Mouse (Mus musculus) heart, embryonic 15.5 days (tissue): ENCODE results near the gene A430078G23Rik. TPM values are rescaled to one million over a fixed set of nuclear protein-coding genes. Genes with fewer than 3 reads are reported as not detected.

ENCODE experiments used
- ATAC-seq: fragments of 200-750 bp; cut with Nextera tagmentation; replicated peaks from 2 replicates; pipeline ENCODE4 v1.8.0; 2017; ENCODE audit warnings: low read depth, moderate TSS enrichment; ENCODE audit not compliant: insufficient number of reproducible peaks, insufficient read depth, low FRiP score
- H3K27ac ChIP-seq: fragments of 300-500 bp; sonication (generic); 2 replicates; pipeline ENCODE4 v1.5.1; 2015; ENCODE audit warnings: mild to moderate bottlenecking, inconsistent platforms
- H3K27me3 ChIP-seq: fragments of 300-500 bp; sonication (generic); 2 replicates; pipeline ENCODE4 v1.6.1; 2015; ENCODE audit warnings: inconsistent platforms
- H3K36me3 ChIP-seq: fragments of 300-500 bp; sonication (generic); 2 replicates; pipeline ENCODE4 v1.6.1; 2015; ENCODE audit warnings: mild to moderate bottlenecking, inconsistent platforms
- H3K4me1 ChIP-seq: fragments of 300-500 bp; sonication (generic); replicated peaks from 2 replicates; pipeline ENCODE4 v1.6.1; 2015; ENCODE audit warnings: inconsistent platforms
- H3K4me2 ChIP-seq: fragments of 300-500 bp; sonication (generic); 2 replicates; pipeline ENCODE4 v1.6.1; 2015; ENCODE audit warnings: inconsistent platforms, mild to moderate bottlenecking, moderate library complexity
- H3K4me3 ChIP-seq: fragments of 300-500 bp; sonication (generic); 2 replicates; pipeline ENCODE4 v1.5.1; 2015; ENCODE audit warnings: mild to moderate bottlenecking, inconsistent platforms
- H3K9ac ChIP-seq: fragments of 300-500 bp; sonication (generic); 2 replicates; pipeline ENCODE4 v1.6.1; 2015; ENCODE audit warnings: mild to moderate bottlenecking, inconsistent platforms
- H3K9me3 ChIP-seq: fragments of 300-500 bp; sonication (generic); replicated peaks from 2 replicates; pipeline ENCODE4 v1.6.1; 2016; ENCODE audit warnings: inconsistent platforms
- WGBS: fragments of 180-500 bp; shearing (Covaris S2); methylation state at CpG from one replicate; pipeline ENCODE4 v1.1.7; 2015; ENCODE audit warnings: mixed read lengths; 5-methylcytosine and 5-hydroxymethylcytosine counted together
- polyA plus RNA-seq: library from polyadenylated mRNA; unstranded; fragments of >200 nt; fragmentation: Nextera tagmentation; extraction: Ambion mirVana; gene quantifications from 2 replicates; pipeline ENCODE4 v1.2.1, GENCODE M21; 2015

A430078G23Rik gene
- polyA plus RNA-seq, 1 experiment from 2014 or later, result 0.10 TPM

DNA sequence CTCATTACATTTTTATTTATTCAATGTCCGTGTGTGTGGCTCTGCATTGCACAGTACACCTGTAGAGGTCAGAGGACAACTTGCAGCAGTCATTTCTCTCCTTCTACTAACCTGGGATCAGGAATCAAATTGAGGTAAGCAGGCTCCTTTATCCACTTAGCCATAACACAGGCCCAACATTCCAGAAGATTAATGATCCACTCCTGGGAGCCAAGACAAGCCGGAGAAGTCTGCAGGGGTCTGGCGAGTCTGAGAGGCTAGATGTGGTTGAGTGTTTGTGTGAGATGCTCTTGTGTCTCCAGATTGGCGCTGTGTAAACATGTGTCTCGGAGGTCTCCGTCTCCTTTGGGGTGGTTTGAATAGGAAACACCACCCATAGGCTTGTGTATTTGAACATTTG, 2.5 kb upstream of the A430078G23Rik start:
- H3K36me3 ChIP-seq, result no peaks in the 10 kb centered on the region
- H3K27me3 ChIP-seq, result no peaks in the 10 kb centered on the region
- no peak overlapping the region for H3K4me3 ChIP-seq
- H3K27ac ChIP-seq, result no peak overlapping the region
- no peak for ATAC-seq
- H3K4me1 ChIP-seq, result no peaks in the 10 kb centered on the region
- H3K4me2 ChIP-seq, result no peak overlapping the region
- no peak overlapping the region for H3K9ac ChIP-seq
- 62% methylated on average over 6 of the region's 6 CpGs for WGBS
- H3K9me3 ChIP-seq, result no peaks in the 10 kb centered on the region

DNA sequence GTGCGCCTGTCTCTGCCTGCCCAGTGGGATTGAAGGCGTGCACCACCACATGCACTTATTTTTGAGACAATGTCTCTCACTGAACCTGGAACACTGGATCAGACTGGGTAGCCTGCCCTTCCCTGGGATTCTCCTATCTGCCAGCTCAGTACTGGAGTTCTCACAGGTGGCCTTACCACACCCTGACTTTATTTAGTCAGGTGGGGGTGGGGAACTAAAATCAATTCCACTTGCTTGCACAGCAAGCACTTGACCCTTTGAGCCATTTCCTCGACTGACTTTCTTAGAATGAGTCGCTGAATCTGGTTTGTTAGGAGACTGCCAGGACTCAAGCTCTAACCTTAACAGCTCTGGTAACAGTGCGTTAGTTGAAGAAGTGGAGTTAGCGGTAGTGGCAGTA, 500 bp upstream of the A430078G23Rik start:
- Histone ChIP-seq H3K9ac (no peak overlapping the region), H3K27ac (no peak overlapping the region), H3K4me1 (no peaks in the 10 kb centered on the region), H3K4me3 (no peak overlapping the region), H3K9me3 (no peaks in the 10 kb centered on the region), H3K4me2 (no peak overlapping the region), H3K36me3 (no peaks in the 10 kb centered on the region), H3K27me3 (no peaks in the 10 kb centered on the region)
- ATAC-seq, result no peak
- WGBS, result 68% methylated on average over 6 of the region's 6 CpGs

DNA sequence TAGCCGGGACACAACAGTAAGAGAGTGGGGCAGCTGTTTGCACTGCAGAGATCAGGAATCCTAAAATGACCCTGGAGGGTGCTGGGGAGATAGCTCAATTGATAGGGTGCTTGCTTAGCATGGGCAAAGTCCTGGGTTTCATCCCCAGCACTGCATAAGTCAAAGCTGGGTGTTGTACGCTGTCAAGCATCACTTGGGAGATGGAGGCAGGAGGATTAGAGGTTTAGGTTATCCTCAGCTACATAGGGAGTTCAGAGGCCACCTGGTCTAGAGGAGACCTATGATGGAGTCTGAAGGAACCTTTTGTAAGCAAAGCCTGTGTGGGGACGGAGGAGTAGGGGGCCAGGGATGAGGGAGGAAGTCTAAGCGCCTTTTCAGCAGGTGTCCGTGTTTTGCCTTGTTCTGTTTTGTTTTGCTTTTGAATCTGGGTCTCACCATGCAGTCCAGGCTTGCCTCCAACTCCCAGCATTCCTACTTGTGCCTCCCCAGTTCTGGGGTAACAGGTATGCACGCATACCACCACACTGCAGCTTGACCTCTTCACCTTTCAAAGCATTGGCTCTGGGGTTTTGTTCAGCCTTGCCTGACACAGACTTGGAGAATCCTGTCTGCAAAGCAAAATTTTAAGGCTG, 712 bp downstream of the A430078G23Rik start:
- H3K4me2 ChIP-seq, result peak overlapping the region; percentile 13; the same call in 1 of the 2 replicates
- no peak overlapping the region for H3K27ac ChIP-seq
- whole genome bisulfite sequencing, result 64% methylated on average over 6 of the region's 6 CpGs

DNA sequence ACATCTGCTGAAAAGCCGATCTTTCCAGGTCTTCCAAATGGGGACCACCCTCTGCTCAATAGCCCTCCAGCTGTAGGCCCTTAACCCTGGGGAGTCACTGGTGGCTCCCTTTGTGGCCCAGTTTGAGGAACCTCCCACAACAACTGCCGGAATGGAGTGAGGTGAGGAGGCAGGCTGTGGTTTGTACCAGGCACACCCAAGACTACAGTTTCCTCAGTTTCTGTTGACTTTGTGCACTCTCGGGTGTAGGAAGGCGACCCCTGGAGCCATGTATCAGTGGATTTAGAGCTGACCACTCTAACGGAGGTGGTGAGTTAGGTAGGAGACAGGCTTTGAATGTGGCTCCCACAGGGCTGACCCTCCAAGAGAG, 1.2 kb downstream of the A430078G23Rik start:
- 0 out of 2 replicates have a peak, but pooled peaks have one; percentile 27 for ATAC-seq
- Histone ChIP-seq H3K4me3 (peak overlapping the region; percentile 10; the same call in 1 of the 2 replicates), H3K27ac (no peak overlapping the region), H3K27me3 (no peaks in the 10 kb centered on the region), H3K9ac (no peak overlapping the region), H3K4me2 (peak overlapping the region; percentile 13; the same call in 1 of the 2 replicates), H3K36me3 (no peaks in the 10 kb centered on the region), H3K9me3 (no peaks in the 10 kb centered on the region), H3K4me1 (no peaks in the 10 kb centered on the region)
- WGBS, result 64% methylated on average over 5 of the region's 5 CpGs

More for the DNA sequence above, 712 bp downstream of the A430078G23Rik start:
- no peaks in the 10 kb centered on the region for H3K36me3 ChIP-seq
- no peaks in the 10 kb centered on the region for H3K4me1 ChIP-seq
- H3K9ac ChIP-seq, result no peak overlapping the region
- no peak for ATAC-seq
- H3K4me3 ChIP-seq, result peak overlapping the region; percentile 10
- no peaks in the 10 kb centered on the region for H3K9me3 ChIP-seq
- H3K27me3 ChIP-seq, result no peaks in the 10 kb centered on the region

DNA sequence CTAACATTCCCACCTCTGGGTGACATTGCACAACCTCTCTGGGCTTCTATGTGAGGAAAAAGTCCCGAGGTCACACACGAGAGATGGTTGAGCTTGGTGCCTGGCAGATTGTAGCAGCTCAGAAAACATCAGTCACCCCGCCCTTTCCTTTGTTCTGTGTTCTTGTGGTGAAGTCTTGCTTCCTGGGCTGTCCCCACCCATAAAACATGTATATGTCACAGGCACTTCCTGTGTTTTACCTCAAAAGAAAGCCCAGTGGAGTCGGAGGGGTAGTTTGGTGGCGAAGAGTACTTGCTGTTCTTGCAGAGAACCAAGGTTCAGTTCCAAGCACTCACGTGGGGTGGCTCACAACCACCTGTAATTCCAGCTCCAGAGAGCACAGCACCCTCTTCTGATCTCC, 2.4 kb downstream of the A430078G23Rik start:
- H3K4me2 ChIP-seq, result no peak overlapping the region
- H3K9ac ChIP-seq, result no peak overlapping the region
- H3K27ac ChIP-seq, result no peak overlapping the region; the same call in 1 of the 2 replicates
- ATAC-seq, result no peak
- no peaks in the 10 kb centered on the region for H3K36me3 ChIP-seq
- H3K27me3 ChIP-seq, result no peaks in the 10 kb centered on the region
- WGBS, result 74% methylated on average over 6 of the region's 6 CpGs
- no peaks in the 10 kb centered on the region for H3K4me1 ChIP-seq
- H3K9me3 ChIP-seq, result no peaks in the 10 kb centered on the region
- no peak overlapping the region for H3K4me3 ChIP-seq

DNA sequence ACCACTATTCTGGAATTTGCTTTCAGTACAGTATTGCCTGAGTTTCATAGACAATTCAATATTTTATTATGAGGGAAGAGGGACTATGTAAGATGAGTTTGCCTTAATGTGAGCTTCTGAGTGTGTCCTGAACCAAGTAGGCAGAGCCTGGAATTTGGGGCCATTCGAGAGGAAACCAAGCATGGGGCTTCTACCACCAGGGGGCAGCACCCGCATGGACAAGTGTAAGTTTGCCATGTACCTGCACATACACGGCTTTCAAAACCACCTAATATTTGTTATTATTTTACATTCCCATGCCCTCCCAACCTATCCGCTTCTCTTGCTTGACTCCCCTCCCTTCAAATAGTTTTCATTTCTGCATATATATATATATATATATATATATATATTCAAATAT, 4.8 kb downstream of the A430078G23Rik start:
- Histone ChIP-seq H3K4me1 (no peaks in the 10 kb centered on the region), H3K9ac (no peak overlapping the region), H3K4me2 (no peak overlapping the region), H3K27ac (no peak overlapping the region), H3K27me3 (no peaks in the 10 kb centered on the region), H3K36me3 (no peaks in the 10 kb centered on the region), H3K9me3 (no peaks in the 10 kb centered on the region), H3K4me3 (no peak overlapping the region)
- ATAC-seq, result no peak
- WGBS, result 9% methylated on average over 4 of the region's 4 CpGs

DNA sequence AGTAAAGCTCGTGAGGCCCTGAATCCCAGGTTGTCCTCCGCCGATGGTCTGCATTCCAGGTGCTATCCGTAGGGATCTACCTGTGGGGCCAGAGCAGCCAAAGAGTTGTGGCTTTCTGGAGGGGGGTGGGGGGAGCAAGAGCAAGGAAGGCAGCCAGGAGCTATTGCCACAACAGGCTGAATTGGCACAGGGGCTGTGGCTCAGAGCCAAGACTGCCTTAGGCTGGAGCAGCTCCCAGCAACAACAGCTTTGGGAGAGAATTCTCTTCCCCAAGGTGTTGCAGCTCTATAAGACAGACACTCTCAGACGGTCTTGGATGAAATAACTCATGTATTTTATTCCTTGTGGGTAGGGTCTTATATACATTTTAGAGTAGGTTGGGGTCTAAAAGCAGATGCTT, 13.9 kb downstream of the A430078G23Rik start:
- H3K9ac ChIP-seq, result no peak overlapping the region
- WGBS, result 75% methylated on average over 5 of the region's 5 CpGs
- H3K27me3 ChIP-seq, result no peaks in the 10 kb centered on the region
- H3K4me3 ChIP-seq, result no peak overlapping the region
- no peak overlapping the region for H3K4me2 ChIP-seq
- H3K36me3 ChIP-seq, result no peaks in the 10 kb centered on the region
- H3K4me1 ChIP-seq, result no peaks in the 10 kb centered on the region
- ATAC-seq, result no peak
- no peaks in the 10 kb centered on the region for H3K9me3 ChIP-seq
- H3K27ac ChIP-seq, result no peak overlapping the region

DNA sequence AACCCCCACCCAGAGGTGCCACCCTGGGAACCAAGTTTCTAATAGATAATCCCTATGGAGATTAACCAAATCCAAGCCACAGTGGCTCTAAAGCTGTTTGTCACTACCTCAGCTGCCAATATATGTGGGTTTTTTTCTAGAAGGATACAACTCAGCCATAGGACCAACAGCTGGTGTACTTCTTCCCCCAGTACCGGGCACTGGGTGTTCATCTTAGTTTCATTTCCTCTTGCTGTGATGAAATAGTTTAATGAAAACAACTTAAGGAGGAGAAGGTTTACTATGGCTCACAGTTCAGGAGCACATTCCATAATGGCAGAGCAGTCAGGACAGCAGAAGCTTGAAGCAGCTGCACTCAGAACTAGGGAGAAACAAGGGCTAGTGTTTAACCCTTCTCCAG, 14.9 kb downstream of the A430078G23Rik start:
- H3K9me3 ChIP-seq, result no peaks in the 10 kb centered on the region
- no peaks in the 10 kb centered on the region for H3K27me3 ChIP-seq
- H3K27ac ChIP-seq, result no peak overlapping the region
- ATAC-seq, result no peak
- no peak overlapping the region for H3K4me2 ChIP-seq
- no peaks in the 10 kb centered on the region for H3K36me3 ChIP-seq
- no peak overlapping the region for H3K4me3 ChIP-seq
- H3K9ac ChIP-seq, result no peak overlapping the region
- H3K4me1 ChIP-seq, result no peaks in the 10 kb centered on the region
- 82% methylated on average over 1 of the region's 1 CpGs for WGBS

DNA sequence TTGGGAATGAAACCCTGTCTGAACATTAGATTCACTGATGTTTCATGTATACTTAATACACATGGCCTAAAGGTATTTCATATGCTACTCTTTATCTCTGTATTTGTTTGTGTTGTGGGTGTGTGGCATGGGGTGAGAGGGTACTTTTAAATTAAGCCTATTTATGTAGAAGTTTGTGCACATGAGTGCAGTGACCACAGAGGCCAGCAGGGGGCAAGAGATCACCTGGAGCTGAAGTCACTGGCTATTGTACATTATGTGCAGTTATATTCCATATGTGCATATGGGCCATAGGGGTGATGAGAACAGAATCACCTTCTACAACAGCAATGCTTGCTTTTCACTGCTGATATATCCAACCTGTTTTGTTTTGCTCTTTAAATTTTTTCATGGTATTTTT, 22.5 kb downstream of the A430078G23Rik start:
- ATAC-seq, result no peak
- H3K4me1 ChIP-seq, result no peaks in the 10 kb centered on the region
- H3K36me3 ChIP-seq, result no peaks in the 10 kb centered on the region
- no peak overlapping the region for H3K4me3 ChIP-seq
- H3K9me3 ChIP-seq, result no peaks in the 10 kb centered on the region
- no peak overlapping the region for H3K4me2 ChIP-seq
- H3K27ac ChIP-seq, result no peak overlapping the region
- H3K27me3 ChIP-seq, result no peaks in the 10 kb centered on the region
- no peak overlapping the region for H3K9ac ChIP-seq

DNA sequence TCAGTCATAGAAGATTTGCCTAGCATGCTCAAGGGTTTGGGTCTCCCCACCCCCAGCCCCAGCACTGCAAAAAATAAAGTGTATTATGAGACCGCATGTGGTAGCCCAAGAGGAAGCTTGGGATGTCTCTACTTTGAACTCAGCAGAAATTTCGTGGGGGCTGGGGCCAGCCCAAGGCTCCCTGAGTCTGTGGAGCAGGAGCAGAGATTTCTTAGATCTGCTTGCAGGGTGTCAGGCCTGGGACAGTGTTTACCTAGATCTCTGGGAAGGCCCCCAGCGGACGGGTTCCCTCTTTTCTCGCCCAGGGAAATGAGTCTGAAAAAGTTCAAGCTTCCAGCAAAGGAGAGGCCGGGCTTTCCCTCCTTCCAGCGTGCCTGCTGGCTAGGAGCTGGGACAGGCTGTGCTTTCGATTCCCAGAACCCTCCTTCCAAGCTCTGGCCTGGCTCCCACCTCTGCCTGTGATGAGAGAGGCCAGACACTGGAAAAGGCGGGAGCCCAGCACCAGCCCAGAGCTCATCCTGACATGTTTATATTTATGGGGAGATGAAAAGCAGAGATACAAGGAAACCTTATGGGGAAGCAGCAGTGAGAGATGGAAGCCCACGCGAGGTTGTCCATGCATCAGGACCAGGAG, 23.5 kb downstream of the A430078G23Rik start:
- 51% methylated on average over 11 of the region's 11 CpGs for WGBS

DNA sequence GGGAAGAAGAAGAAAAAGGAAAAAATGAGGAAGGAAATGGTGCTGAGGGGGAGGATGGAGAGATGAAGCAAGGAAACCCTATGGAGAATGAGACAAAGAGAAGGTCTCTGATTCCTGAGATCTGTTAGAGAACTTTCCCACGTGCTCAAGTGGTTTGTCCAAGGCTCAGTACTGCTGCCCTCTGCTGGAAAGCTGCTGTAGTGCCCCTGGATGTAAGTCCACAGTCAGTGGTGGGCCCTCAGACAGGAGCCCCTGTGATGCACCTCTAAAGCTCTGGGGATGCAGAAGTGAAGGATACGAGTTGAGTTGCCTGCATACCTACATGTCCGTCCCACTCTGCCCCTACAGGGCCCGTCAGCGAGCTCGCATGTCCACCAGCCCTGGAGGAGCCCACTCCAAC, 34.1 kb downstream of the A430078G23Rik start:
- 38% methylated on average over 6 of the region's 6 CpGs for WGBS
- Histone ChIP-seq H3K36me3 (no peaks in the 10 kb centered on the region), H3K9ac (no peak overlapping the region), H3K4me1 (no peaks in the 10 kb centered on the region; the same call in 1 of the 2 replicates), H3K4me2 (no peak overlapping the region), H3K27me3 (no peaks in the 10 kb centered on the region), H3K9me3 (no peaks in the 10 kb centered on the region), H3K27ac (no peak overlapping the region), H3K4me3 (no peak overlapping the region)
- no peak; the same call in 1 of the 2 replicates for ATAC-seq

More for the DNA sequence above, 23.5 kb downstream of the A430078G23Rik start:
- Histone ChIP-seq H3K4me3 (no peak overlapping the region), H3K4me2 (no peak overlapping the region), H3K27me3 (no peaks in the 10 kb centered on the region), H3K36me3 (no peaks in the 10 kb centered on the region), H3K4me1 (no peaks in the 10 kb centered on the region), H3K9ac (no peak overlapping the region), H3K9me3 (no peaks in the 10 kb centered on the region), H3K27ac (no peak overlapping the region)
- ATAC-seq, result no peak
